Mouse (Mus musculus) right cerebral cortex, postnatal 14 days (tissue): ENCODE measurements at regions not wholly inside any gene's neighbourhood (a gene's known extent, or its start where the extent isn't known, plus 50 kb on each side); places are given as distances from the start of the nearest gene placed in this dataset.

Source experiments
- DNase-seq: peaks from one replicate; pipeline ENCODE4 v3.0.0; 2022

DNA sequence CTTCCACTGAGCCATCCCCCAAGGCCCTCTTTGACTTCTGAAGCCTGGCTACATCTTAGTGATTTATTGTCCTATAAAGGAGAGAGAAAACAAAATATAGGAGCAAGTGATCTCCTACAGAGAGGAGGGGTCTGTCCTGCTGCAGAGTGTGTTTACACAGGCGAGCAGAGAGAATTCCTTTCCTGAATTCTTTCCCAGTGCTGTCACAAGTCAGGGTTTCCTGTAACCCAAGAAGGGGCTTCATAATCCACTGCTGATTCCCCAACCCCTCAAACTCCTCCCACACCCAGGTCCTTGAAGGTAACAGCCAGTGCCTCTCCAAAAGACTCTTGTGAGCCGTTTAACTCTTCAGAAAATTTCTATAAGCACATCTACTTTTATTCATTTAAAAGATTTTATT is 66.8 kb upstream of the Tpm1 start:
- no peak for DNase-seq

DNA sequence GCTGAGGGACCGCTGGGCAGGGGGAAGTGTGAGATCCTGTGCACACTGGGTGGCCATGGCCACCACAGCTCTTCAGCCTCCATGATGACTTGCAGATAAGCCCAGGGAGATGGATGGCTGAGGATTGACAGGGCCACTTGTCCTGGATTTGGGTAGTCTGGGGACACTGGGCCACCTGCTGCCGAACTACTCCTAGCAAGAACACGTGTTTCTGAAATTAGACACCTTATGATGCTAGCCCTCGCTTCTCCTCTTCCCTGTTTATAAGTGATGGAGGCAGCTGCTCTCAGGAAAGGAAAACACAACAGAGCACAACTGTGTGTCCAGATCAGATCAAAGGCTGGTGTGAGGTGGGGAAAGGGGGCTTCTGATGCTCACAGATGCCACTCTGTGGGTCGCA is 64.9 kb upstream of the Tpm1 start:
- DNase-seq: no peak

DNA sequence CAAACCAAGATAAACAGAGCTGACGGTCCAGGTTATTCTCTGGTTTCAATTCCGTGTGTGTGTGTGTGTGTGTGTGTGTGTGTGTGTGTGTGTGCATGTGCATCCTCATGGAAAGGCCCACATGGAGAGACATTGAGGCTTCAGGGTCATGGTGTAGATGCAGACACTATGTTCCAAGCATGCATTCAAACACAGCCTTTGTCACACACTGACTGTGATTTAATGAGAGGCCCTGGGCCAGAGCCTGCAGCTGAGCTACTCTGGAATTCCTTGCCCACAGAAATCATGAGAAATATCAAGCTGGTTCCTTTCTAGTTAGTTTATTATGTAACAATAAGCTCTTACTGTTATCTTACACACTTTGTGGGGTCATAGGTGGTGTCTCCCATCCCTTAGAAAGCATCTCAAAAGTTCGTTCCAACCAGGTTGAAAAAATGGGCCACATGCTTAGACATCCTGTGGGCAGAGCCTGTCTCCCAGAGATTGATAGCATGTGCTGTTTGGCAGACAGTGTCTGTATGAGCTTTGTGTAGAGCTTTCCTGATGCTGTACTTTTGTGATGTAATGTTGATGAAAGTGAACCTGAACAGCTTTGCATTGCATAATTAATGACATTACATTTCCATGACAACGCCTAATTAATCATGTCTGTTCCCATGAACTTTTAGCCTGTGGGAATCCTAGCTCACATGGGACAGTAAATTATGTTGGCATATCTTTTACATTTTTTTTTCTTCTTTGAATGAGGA is 62.8 kb upstream of the Tpm1 start:
- DNase-seq: no peak

DNA sequence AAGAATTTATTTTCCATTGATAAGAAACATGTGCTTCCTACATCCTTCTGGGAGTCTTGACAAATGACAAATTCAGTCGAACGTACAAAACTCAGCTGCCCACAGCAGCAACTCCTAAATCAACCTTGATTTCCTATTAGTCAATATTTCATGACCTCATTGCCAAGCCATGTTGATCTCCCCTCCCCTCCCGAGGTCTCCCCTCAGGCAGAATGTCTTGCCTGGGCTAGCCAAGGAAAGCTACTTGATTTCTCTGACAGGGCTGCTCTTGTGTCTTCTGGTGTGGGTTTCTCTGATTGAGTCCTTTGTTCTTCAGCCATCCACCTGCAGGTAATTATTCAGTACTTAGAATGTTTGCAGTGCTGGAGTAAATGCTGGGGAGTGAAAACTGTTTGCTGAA is 58.7 kb upstream of the Tpm1 start:
- no peak for DNase-seq

DNA sequence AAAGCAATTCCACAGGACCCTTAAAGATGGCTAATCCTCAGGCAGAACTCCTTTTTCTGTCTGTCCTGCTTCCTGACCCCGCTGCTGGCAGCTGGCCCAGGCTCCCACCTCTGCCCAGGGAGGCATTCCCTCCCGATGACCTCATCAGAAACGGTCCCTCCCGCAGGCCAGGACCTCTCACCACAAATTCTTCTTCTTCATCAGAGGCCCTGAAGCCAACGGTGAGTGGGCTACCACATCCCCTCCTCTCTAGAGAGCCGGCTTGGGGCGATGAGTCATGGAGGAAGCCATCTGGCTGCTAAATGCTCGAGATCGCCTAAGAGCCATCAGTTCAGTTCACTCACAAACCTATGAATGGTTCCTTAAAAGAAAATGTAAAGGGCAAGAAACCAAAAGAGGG is 56.7 kb upstream of the Tpm1 start:
- DNase-seq: no peak

DNA sequence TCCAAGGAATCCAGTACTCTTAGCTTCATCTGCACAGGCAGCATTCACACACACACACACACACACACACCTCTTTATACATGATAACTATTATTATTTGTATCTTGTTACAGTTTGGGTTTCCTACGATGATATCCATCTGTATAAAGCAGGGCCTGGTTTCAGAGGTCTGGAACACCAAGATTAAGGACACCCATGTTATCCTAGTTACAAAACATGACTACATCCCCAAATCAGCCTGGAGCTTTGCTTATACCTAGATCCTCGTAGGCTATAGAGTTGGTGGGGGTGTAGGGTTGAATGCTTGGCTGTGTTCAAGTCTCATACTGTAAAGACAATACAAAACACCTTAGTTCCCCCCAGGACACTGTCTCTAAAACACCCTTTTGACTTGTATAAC is 56.0 kb upstream of the Tpm1 start:
- no peak for DNase-seq

DNA sequence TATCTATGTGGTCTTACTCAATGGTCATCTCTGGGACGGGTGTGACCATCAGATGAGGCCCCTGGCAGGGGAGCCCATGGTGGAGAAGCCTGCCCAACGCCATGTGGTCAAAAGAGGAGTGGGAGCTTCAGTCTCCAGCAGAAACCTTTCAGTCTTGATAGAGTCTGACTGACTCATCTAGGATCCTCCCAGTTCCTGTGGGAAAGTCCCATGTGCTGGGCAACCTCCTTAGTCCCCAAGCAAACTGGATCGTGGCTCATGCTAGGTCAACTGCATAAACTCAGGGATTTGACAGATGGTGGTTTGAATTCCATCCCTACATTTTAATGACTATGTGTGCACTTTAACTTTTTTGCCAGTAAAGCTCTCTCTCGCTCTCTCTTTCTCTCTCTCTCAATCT is 55.4 kb upstream of the Tpm1 start:
- no peak for DNase-seq

DNA sequence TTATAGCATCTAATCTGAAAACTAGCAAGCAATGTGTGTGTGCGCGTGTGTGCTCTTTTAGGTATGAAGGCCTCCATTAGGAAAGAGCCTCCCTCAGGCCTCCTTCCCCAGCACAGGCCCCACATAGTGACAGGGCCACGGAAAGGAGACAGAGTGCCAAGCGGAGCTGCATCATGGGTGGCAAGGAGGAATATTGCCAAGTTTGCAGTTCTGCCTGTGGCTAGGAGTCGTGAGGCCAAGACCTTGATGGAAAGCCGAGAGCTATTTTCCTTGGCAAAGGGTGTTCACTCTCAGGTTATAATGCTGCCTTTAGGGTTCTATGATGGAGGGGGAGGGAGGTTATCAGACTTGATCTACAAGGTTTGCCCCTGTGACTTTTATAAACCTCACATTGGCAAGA is 53.4 kb upstream of the Tpm1 start:
- DNase-seq: no peak

DNA sequence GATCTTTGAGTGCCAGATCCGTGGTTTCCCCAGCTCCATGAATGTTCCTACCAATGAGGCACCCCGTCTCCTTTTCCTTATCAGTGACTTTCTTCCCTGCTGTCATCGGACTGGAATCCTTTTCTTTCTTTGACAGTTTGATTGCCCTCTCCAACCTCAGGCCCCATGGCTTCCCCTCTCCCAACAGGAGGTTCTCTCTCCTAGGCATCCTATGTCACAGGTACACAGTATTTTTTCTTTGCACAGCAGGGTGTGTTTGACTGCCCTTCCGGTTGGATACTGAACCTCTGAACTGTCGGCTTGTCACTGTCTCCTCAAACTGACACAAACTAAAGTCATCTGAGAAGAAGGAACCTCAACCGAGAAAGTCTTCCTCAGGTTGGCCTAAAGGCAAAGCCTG is 50.3 kb upstream of the Tpm1 start:
- no peak for DNase-seq
